Mouse (Mus musculus): Measurements from ENCODE around the gene Pet100.

- TF ChIP-seq CTCF (IDR thresholded peaks at IDR 0.05; ENCODE audit: borderline replicate concordance, insufficient read depth, low read depth, low read length) = no peak
- TF ChIP-seq POLR2A (IDR thresholded peaks at IDR 0.05; ENCODE audit: borderline replicate concordance, insufficient read depth, low read length) = no peak
Measured at GRCm38 (mm10) chr8:3606593-3606992, 14.8 kb upstream of the Pet100 start.
